Mouse (Mus musculus) limb, embryonic 15.5 days (tissue): ENCODE data around the gene Gm32742. TPM values are rescaled to one million over a fixed set of nuclear protein-coding genes. Genes with fewer than 3 reads are reported as not detected.

Experiments
- ATAC-seq: fragments of 200-750 bp; cut with Nextera tagmentation; 2 replicates; pipeline ENCODE4 v1.8.0; 2017; ENCODE audit warnings: low read depth, moderate TSS enrichment; ENCODE audit not compliant: insufficient number of reproducible peaks, low FRiP score, low TSS enrichment
- H3K27ac ChIP-seq: fragments of 300-500 bp; sonication (generic); 2 replicates; pipeline ENCODE4 v1.5.1; 2015; ENCODE audit warnings: moderate library complexity, mild to moderate bottlenecking, inconsistent platforms
- H3K27me3 ChIP-seq: fragments of 300-500 bp; sonication (generic); 2 replicates; pipeline ENCODE4 v1.6.1; 2015; ENCODE audit warnings: inconsistent platforms
- H3K36me3 ChIP-seq: fragments of 300-500 bp; sonication (generic); 2 replicates; pipeline ENCODE4 v1.6.1; 2015; ENCODE audit warnings: inconsistent platforms
- H3K4me1 ChIP-seq: fragments of 300-500 bp; sonication (generic); 2 replicates; pipeline ENCODE4 v1.6.1; 2015; ENCODE audit warnings: inconsistent platforms
- H3K4me2 ChIP-seq: fragments of 300-500 bp; sonication (generic); 2 replicates; pipeline ENCODE4 v1.6.1; 2015; ENCODE audit warnings: mild to moderate bottlenecking, inconsistent platforms
- H3K4me3 ChIP-seq: fragments of 300-500 bp; sonication (generic); 2 replicates; pipeline ENCODE4 v1.5.1; 2015; ENCODE audit warnings: mild to moderate bottlenecking, inconsistent platforms
- H3K9ac ChIP-seq: fragments of 300-500 bp; sonication (generic); 2 replicates; pipeline ENCODE4 v1.6.1; 2015; ENCODE audit warnings: inconsistent platforms
- H3K9me3 ChIP-seq: fragments of 300-500 bp; sonication (generic); 2 replicates; pipeline ENCODE4 v1.6.1; 2016; ENCODE audit warnings: inconsistent platforms
- WGBS: fragments of 180-500 bp; shearing (Covaris S2); methylation state at CpG from one replicate; pipeline ENCODE4 v1.1.7; 2015; 5-methylcytosine and 5-hydroxymethylcytosine counted together
- polyA plus RNA-seq: library from polyadenylated mRNA; unstranded; fragments of >200 nt; fragmentation: Nextera tagmentation; extraction: Ambion mirVana; gene quantifications from 2 replicates; pipeline ENCODE4 v1.2.1, GENCODE M21; 2015

Gm32742 gene
- not detected in 2 replicates for polyA plus RNA-seq

- 41% methylated on average over 6 of the region's 6 CpGs for WGBS
- Histone ChIP-seq H3K9me3 (no peaks in the 10 kb centered on the region), H3K4me2 (no peak within 1 kb of the TSS), H3K4me1 (0 out of 2 replicates have a peak, but pooled peaks cover 4% of the 10 kb centered on the region), H3K4me3 (no peak within 1 kb of the TSS), H3K36me3 (no peaks in the 10 kb centered on the region), H3K9ac (no peak within 1 kb of the TSS), H3K27ac (no peak within 1 kb of the TSS), H3K27me3 (peaks cover 11% of the 10 kb centered on the region)
- ATAC-seq, result no peak
Observed at GRCm38 (mm10) chr9:51165312-51166180, at the start of gene Gm32742. TSS of gene Gm32742 (minus strand) at chr9:51165517.

DNA sequence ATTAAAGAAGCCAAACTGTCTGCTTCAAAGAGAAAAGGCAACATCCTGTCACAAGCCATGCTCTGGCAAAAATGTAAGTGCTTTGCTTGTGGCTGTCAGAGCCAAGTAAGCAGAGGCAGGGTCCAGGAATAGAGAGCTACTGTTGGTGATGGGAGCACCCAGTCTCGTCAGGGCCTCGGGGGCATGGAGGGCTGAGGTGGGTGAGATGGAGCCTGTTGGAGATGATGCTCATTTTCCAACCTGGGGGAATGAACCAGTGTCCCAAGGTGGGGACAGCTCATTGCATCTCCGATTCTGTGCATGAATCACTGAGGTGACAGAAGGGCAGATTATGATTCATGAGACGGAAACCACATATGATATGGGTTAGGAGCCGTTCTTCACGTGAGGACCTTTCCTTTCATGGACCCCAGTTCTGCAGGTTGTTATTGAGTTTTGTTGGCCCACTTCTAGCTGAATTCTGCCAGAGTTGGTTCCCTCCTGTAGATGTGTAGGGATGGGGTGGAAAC lies 48.5 kb upstream of the Gm32742 start:
- ATAC-seq, result no peak
- Histone ChIP-seq H3K9ac (no peak overlapping the region), H3K27ac (no peak overlapping the region), H3K4me2 (no peak overlapping the region), H3K4me1 (no peaks in the 10 kb centered on the region), H3K36me3 (no peaks in the 10 kb centered on the region), H3K27me3 (no peaks in the 10 kb centered on the region), H3K9me3 (no peaks in the 10 kb centered on the region), H3K4me3 (no peak overlapping the region)
- WGBS, result 85% methylated on average over 6 of the region's 6 CpGs

DNA sequence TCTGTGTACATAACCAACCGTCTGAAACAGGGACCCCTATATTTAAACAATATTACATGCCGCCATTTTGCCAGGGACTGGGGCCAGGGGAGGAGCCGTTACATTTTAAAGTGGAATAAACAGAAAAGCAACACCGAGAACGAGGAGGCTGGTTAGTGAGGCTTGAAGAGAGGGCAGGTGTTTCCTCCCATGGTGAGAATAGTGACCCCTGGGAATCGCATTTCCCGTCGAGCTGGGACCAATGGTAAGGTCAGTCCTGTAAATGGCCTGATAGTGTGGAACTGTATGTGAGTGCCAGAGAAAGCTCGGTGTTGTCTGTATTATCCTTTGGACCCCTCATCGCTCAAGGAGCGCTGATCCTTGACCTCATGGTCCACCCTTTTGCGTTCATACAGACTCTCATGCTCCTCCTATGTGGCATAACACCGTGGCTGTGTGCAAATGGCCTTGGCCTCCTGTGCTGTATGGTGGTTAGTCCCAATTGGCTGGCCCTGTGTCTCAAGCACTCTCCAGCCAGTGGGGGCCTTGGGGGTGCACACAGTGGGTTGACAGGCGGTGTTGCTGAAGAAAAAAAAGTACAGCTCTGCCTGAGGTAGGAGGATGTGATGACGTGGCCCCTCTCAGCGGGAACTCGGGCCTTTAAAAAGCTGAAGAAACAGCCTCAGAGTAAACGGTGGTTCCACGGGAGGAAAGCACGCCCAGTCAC lies 47.9 kb upstream of the Gm32742 start, which contains the start of gene Pou2af1:
Gene Pou2af1 (plus strand): TSS at position 686 of the 706 bp plus-strand sequence.
- Histone ChIP-seq H3K4me3 (no peak within 1 kb of the TSS), H3K9ac (no peak within 1 kb of the TSS), H3K36me3 (no peaks in the 10 kb centered on the region), H3K9me3 (no peaks in the 10 kb centered on the region), H3K27ac (no peak within 1 kb of the TSS), H3K4me1 (no peaks in the 10 kb centered on the region), H3K27me3 (no peaks in the 10 kb centered on the region), H3K4me2 (no peak within 1 kb of the TSS)
- 72% methylated on average over 20 of the region's 20 CpGs for WGBS
- no peak for ATAC-seq

GRCm38 (mm10) chr9:51211191-51211590 lies 45.9 kb upstream of the Gm32742 start:
- no peaks in the 10 kb centered on the region for H3K27me3 ChIP-seq
- no peaks in the 10 kb centered on the region for H3K9me3 ChIP-seq
- ATAC-seq, result no peak
- H3K9ac ChIP-seq, result no peak overlapping the region
- H3K4me1 ChIP-seq, result no peaks in the 10 kb centered on the region
- no peak overlapping the region for H3K4me2 ChIP-seq
- no peak overlapping the region for H3K4me3 ChIP-seq
- H3K36me3 ChIP-seq, result no peaks in the 10 kb centered on the region
- H3K27ac ChIP-seq, result no peak overlapping the region
- WGBS, result 61% methylated on average over 6 of the region's 6 CpGs

- Histone ChIP-seq H3K4me3 (no peak overlapping the region), H3K4me2 (no peak overlapping the region), H3K27me3 (no peaks in the 10 kb centered on the region), H3K27ac (no peak overlapping the region), H3K9ac (no peak overlapping the region), H3K36me3 (no peaks in the 10 kb centered on the region), H3K9me3 (no peaks in the 10 kb centered on the region), H3K4me1 (no peaks in the 10 kb centered on the region)
- no peak for ATAC-seq
- WGBS, result 89% methylated on average over 2 of the region's 2 CpGs
Observed at GRCm38 (mm10) chr9:51208974-51209332, 43.6 kb upstream of the Gm32742 start.

- Histone ChIP-seq H3K4me1 (no peaks in the 10 kb centered on the region), H3K9me3 (no peaks in the 10 kb centered on the region), H3K27me3 (no peaks in the 10 kb centered on the region), H3K9ac (no peak overlapping the region), H3K27ac (no peak overlapping the region), H3K4me2 (no peak overlapping the region), H3K36me3 (no peaks in the 10 kb centered on the region), H3K4me3 (no peak overlapping the region)
- WGBS, result 73% methylated on average over 4 of the region's 4 CpGs
- no peak for ATAC-seq
Observed at GRCm38 (mm10) chr9:51194790-51195189, 29.5 kb upstream of the Gm32742 start.

- Histone ChIP-seq H3K4me3 (no peak overlapping the region), H3K4me2 (no peak overlapping the region), H3K9ac (no peak overlapping the region), H3K9me3 (no peaks in the 10 kb centered on the region), H3K36me3 (no peaks in the 10 kb centered on the region), H3K4me1 (no peaks in the 10 kb centered on the region), H3K27me3 (no peaks in the 10 kb centered on the region), H3K27ac (no peak overlapping the region)
- ATAC-seq, result no peak
- 69% methylated on average over 3 of the region's 3 CpGs for WGBS
Observed at GRCm38 (mm10) chr9:51190655-51191054, 25.3 kb upstream of the Gm32742 start.

GRCm38 (mm10) chr9:51185871-51186270 lies 20.6 kb upstream of the Gm32742 start:
- no peak overlapping the region for H3K4me2 ChIP-seq
- 69% methylated on average over 5 of the region's 5 CpGs for WGBS
- ATAC-seq, result no peak

GRCm38 (mm10) chr9:51185386-51185785 lies 20.1 kb upstream of the Gm32742 start:
- H3K27ac ChIP-seq, result no peak overlapping the region
- WGBS, result 65% methylated on average over 4 of the region's 4 CpGs
- no peaks in the 10 kb centered on the region for H3K9me3 ChIP-seq
- no peak overlapping the region for H3K9ac ChIP-seq
- no peaks in the 10 kb centered on the region for H3K27me3 ChIP-seq
- H3K4me2 ChIP-seq, result no peak overlapping the region
- H3K4me1 ChIP-seq, result no peaks in the 10 kb centered on the region
- H3K4me3 ChIP-seq, result no peak overlapping the region
- no peaks in the 10 kb centered on the region for H3K36me3 ChIP-seq
- ATAC-seq, result no peak

More at GRCm38 (mm10) chr9:51185871-51186270, 20.6 kb upstream of the Gm32742 start:
- Histone ChIP-seq H3K27ac (no peak overlapping the region), H3K36me3 (no peaks in the 10 kb centered on the region), H3K9me3 (no peaks in the 10 kb centered on the region), H3K27me3 (no peaks in the 10 kb centered on the region), H3K9ac (no peak overlapping the region), H3K4me3 (no peak overlapping the region), H3K4me1 (no peaks in the 10 kb centered on the region)

DNA sequence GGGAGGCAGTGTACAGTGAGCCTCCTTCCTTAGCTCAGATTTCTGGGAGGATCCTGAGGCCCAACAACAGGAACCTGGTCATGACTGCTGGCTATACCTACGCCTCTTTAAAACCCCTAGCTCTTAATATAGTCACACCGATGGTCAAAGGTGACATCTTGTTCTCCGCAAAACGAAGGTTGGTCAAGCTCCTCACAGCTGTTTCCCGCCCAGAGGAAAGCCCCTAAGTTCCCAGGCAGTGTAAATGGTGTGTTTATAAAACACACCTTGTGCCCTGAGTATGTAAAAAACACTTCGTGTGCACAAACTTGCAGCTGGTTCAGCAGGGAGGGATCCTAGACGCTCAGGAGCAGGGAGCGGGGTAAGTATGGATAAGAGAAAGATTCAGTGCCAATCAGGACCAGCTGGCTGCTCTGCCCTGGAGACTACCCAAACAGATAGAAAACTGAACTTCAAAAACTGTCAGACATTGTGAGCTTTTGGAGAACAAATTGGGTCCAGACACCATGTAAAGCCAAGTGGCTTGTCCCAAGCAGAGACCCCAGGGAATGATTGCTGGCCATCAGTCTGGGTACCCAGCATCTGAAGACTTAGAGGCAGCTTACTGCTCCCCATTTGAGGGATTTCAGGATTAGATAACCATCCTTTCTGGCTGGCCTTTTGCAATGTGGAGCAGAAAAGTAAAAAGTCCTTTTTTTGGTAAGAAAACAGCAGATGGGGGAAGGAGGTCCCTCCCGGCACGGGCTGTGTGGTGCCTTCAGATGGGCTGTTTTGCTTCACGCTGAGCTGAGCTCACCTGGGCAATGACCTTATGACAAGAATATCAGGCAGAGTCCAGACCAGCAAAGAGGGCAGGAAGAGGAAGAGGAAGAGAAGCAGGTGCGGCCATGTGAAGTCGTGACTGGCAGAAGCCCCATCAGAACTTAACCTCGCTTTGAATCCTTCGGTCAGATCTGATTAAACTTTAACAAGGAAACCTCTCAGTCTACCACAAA lies 17.7 kb upstream of the Gm32742 start:
- no peaks in the 10 kb centered on the region for H3K9me3 ChIP-seq
- H3K9ac ChIP-seq, result no peak overlapping the region
- no peak overlapping the region for H3K27ac ChIP-seq
- WGBS, result 74% methylated on average over 15 of the region's 15 CpGs
- ATAC-seq, result no peak
- no peak overlapping the region for H3K4me3 ChIP-seq
- H3K4me1 ChIP-seq, result no peaks in the 10 kb centered on the region
- H3K4me2 ChIP-seq, result no peak overlapping the region
- H3K27me3 ChIP-seq, result no peaks in the 10 kb centered on the region
- no peaks in the 10 kb centered on the region for H3K36me3 ChIP-seq

GRCm38 (mm10) chr9:51180621-51181020 lies 15.3 kb upstream of the Gm32742 start:
- Histone ChIP-seq H3K9ac (no peak overlapping the region), H3K27me3 (no peaks in the 10 kb centered on the region), H3K4me2 (no peak overlapping the region), H3K9me3 (no peaks in the 10 kb centered on the region), H3K36me3 (no peaks in the 10 kb centered on the region), H3K4me1 (no peaks in the 10 kb centered on the region), H3K27ac (no peak overlapping the region), H3K4me3 (no peak overlapping the region)
- WGBS, result 70% methylated on average over 5 of the region's 5 CpGs
- no peak for ATAC-seq
